Mouse (Mus musculus): ENCODE results near the gene Grin1. TPM values are rescaled to one million over a fixed set of nuclear protein-coding genes. Genes with fewer than 3 reads are reported as not detected.

Gene Grin1
- polyA plus RNA-seq, 1 experiment: 0.02 TPM

DNA sequence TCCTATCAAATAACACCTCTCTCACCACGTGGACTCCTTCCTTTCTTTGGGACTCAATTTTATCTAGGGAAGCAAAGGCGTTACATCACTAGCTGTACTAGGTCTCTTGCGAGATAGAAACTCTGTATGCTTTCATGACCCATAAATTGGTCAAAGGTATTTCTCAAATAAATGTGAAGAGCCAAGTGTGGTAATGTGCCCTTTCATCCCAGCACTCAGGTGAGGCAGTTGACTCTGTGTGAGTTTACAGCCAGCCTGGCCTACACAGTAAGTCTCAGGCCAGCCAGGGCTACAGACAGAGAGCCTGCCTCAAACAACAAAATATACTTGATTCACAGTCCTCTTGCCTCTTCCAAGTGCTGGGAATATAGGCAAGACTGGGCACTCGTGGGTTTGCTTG is 40.9 kb upstream of the Grin1 start:
- H3K27me3 ChIP-seq (ENCODE audit: control insufficient read depth, insufficient read depth, insufficient read length): no peaks in the 10 kb centered on the region
- H3K79me3 ChIP-seq (ENCODE audit: low read depth): peaks cover under 1% of the 10 kb centered on the region
- H3K79me2 ChIP-seq (ENCODE audit: control insufficient read depth, insufficient read depth): peaks cover 25% of the 10 kb centered on the region
- TF ChIP-seq CTCF (IDR thresholded peaks at IDR 0.05; ENCODE audit: control insufficient read depth, insufficient read depth, insufficient read length): no peak
- H3ac ChIP-seq (ENCODE audit: control insufficient read depth, insufficient read length, low read depth): no peak overlapping the region
- H3K36me3 ChIP-seq (ENCODE audit: control insufficient read depth, insufficient read depth): peaks cover 39% of the 10 kb centered on the region
- H3K4me3 ChIP-seq (ENCODE audit: insufficient read depth, poor library complexity, severe bottlenecking): no peak overlapping the region

DNA sequence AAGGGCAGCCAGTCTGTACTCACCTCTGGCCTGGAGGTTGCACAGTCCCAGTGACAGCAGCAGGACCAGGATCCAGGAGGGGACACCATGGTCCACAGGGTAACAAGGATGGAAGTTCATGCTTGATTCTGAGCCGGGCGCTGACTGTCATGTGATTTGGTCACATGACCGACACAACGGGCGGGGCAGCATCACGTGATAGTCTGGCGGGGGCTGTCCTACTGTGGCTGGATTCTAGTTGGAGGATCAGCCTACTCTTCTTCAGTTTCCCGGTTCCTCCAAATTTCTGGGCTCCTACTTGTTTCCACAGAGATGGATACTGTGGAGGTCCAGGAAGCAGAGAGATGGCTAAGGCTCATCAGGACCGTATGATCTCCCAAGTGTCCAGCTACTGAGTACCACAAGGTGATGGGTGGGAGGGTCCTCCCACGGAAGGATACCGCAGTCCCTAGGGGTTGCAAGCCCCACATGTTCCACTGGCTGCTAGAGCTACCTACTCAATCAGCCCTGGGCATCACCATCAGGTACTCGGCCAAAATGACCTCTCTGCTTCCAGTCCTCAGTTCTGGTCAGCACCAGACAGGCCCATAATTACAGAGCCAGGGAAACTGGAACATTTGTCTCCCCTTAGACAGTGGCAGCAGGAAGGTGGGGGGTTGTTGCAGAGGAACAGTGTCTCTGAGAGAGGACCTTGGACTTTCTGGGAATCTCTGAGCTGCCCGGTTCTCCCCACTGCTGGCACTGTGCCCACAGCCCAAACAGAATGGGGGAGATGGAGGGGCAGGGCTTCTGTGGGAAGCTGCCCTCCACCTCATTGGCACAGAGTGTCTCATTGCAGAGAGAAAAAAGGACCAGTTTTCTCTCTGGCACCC is 37.5 kb upstream of the Grin1 start, which contains the start of gene Dpp7:
Gene Dpp7, minus strand, starts transcription at position 152 of the 872 bp plus-strand sequence.
- Histone ChIP-seq H3K36me3 (ENCODE audit: control insufficient read depth, insufficient read depth) (peaks cover 49% of the 10 kb centered on the region), H3K79me3 (ENCODE audit: low read depth) (peaks cover 2% of the 10 kb centered on the region), H3K79me2 (ENCODE audit: control insufficient read depth, insufficient read depth) (peaks cover 20% of the 10 kb centered on the region), H3K4me3 (ENCODE audit: insufficient read depth, poor library complexity, severe bottlenecking) (peak within 1 kb of the TSS; percentile 44), H3ac (ENCODE audit: control insufficient read depth, insufficient read length, low read depth) (peak within 1 kb of the TSS; percentile 82), H3K27me3 (ENCODE audit: control insufficient read depth, insufficient read depth, insufficient read length) (no peaks in the 10 kb centered on the region)
- TF ChIP-seq USF1 (IDR thresholded peaks at IDR 0.05; ENCODE audit: low read depth): peak; percentile 100
- TF ChIP-seq MYOG (IDR thresholded peaks at IDR 0.05; ENCODE audit: control insufficient read depth, extremely low read depth, insufficient read length): no peak
- TF ChIP-seq MYOD1 (IDR thresholded peaks at IDR 0.05; ENCODE audit: control insufficient read depth, insufficient read length, low read depth): no peak
- TF ChIP-seq CTCF (IDR thresholded peaks at IDR 0.05; ENCODE audit: control insufficient read depth, insufficient read depth, insufficient read length): no peak
- no peak for TF ChIP-seq CEBPB (IDR thresholded peaks at IDR 0.05; ENCODE audit: low read depth)
- TF ChIP-seq MAX (IDR thresholded peaks at IDR 0.05): peak; percentile 69
- TF ChIP-seq FOSL1 (IDR thresholded peaks at IDR 0.05; ENCODE audit: insufficient read depth, low read length, poor library complexity, severe bottlenecking): no peak

DNA sequence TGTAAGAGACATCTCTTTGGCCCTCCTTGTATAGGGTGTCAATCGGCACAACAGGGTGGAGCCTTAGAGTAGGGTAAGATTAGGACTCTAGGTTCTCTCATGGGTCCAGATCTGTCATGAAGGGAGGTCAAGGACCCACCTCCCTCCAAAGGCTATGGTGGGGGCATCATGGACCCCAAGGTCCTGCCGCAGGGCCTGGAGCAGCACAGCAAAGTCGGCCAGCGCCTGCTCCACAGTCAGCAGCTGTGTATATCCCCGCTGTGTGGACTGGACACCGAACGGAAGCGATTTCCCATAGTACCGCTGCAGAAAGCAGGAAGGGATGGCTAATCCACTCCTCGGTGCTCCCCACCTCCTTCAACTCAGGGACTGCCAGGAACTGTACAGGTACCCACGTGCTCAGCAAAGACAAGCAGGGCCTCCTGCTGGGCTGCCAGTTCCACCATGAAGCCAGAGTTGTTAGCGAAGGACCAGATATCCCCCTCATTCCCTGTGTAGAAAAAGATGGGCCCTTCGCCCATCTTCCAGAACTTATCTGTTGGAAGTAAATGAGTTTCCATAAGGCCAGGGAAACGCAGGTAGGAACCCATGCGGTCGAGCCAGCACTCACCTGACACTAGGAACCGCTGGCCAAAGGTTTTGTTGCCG is 36.6 kb upstream of the Grin1 start:
- TF ChIP-seq CTCF (IDR thresholded peaks at IDR 0.05; ENCODE audit: control insufficient read depth, insufficient read depth, insufficient read length): no peak
- TF ChIP-seq USF1 (IDR thresholded peaks at IDR 0.05; ENCODE audit: low read depth): no peak
- TF ChIP-seq FOSL1 (IDR thresholded peaks at IDR 0.05; ENCODE audit: insufficient read depth, low read length, poor library complexity, severe bottlenecking): no peak
- TF ChIP-seq CEBPB (IDR thresholded peaks at IDR 0.05; ENCODE audit: low read depth): no peak
- no peak for TF ChIP-seq MYOD1 (IDR thresholded peaks at IDR 0.05; ENCODE audit: control insufficient read depth, insufficient read length, low read depth)
- TF ChIP-seq MYOG (IDR thresholded peaks at IDR 0.05; ENCODE audit: control insufficient read depth, extremely low read depth, insufficient read length): no peak
- TF ChIP-seq MAX (IDR thresholded peaks at IDR 0.05): no peak
- Histone ChIP-seq H3K4me3 (ENCODE audit: insufficient read depth, poor library complexity, severe bottlenecking) (peak overlapping the region; percentile 44), H3K36me3 (ENCODE audit: control insufficient read depth, insufficient read depth) (peaks cover 47% of the 10 kb centered on the region), H3K79me2 (ENCODE audit: control insufficient read depth, insufficient read depth) (peaks cover 20% of the 10 kb centered on the region), H3K79me3 (ENCODE audit: low read depth) (peaks cover 2% of the 10 kb centered on the region), H3ac (ENCODE audit: control insufficient read depth, insufficient read length, low read depth) (peak overlapping the region; percentile 82), H3K27me3 (ENCODE audit: control insufficient read depth, insufficient read depth, insufficient read length) (no peaks in the 10 kb centered on the region)

DNA sequence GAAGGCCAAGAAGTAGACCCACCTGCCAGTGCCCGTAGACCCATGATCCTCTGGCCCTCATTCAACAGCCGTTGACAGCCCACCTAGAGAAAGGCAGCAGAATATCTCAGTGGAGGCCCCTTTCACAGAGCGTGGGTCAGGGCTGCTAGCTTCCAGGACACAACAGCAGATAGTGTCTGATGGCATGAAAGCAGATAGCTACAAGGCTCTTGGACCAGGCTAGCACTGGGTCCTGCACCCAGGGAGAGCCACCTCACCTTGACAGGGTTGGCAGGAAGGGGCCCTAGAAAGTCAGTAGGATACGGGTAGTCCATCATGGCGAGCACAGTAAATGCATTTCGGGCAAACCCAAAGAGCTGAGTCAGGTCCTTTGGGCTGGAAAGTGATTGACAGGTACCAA is 35.2 kb upstream of the Grin1 start:
- H3K79me2 ChIP-seq (ENCODE audit: control insufficient read depth, insufficient read depth): peaks cover 20% of the 10 kb centered on the region
- peaks cover 49% of the 10 kb centered on the region for H3K36me3 ChIP-seq (ENCODE audit: control insufficient read depth, insufficient read depth)
- H3ac ChIP-seq (ENCODE audit: control insufficient read depth, insufficient read length, low read depth): no peak overlapping the region
- TF ChIP-seq MYOG (IDR thresholded peaks at IDR 0.05; ENCODE audit: control insufficient read depth, extremely low read depth, insufficient read length) (no peak), USF1 (IDR thresholded peaks at IDR 0.05; ENCODE audit: low read depth) (no peak), CTCF (IDR thresholded peaks at IDR 0.05; ENCODE audit: control insufficient read depth, insufficient read depth, insufficient read length) (no peak), CEBPB (IDR thresholded peaks at IDR 0.05; ENCODE audit: low read depth) (no peak), MAX (IDR thresholded peaks at IDR 0.05) (no peak), FOSL1 (IDR thresholded peaks at IDR 0.05; ENCODE audit: insufficient read depth, low read length, poor library complexity, severe bottlenecking) (no peak)
- no peak overlapping the region for H3K4me3 ChIP-seq (ENCODE audit: insufficient read depth, poor library complexity, severe bottlenecking)
- no peaks in the 10 kb centered on the region for H3K27me3 ChIP-seq (ENCODE audit: control insufficient read depth, insufficient read depth, insufficient read length)
- H3K79me3 ChIP-seq (ENCODE audit: low read depth): peaks cover 2% of the 10 kb centered on the region

DNA sequence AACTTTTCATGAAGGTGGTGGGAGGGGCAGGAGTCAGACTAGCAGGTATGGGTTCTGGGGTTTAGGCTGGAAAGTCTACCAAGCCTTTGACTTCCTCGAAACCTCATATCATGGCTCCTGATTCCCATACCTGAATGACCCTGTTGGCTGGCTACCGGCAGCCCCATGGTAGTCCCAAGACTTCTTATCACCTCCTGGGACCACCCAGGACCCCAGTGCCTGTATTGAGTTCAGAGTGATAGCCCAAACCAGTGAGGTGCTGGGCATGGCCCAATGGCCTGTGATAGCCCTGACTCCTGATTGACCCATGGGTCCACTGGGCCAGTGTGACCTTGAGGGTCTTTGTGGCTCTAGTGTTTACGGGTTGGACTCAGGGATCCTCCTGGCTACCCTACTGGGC is 31.7 kb upstream of the Grin1 start:
- H3K79me3 ChIP-seq (ENCODE audit: low read depth): peaks cover 2% of the 10 kb centered on the region
- peaks cover 83% of the 10 kb centered on the region for H3K36me3 ChIP-seq (ENCODE audit: control insufficient read depth, insufficient read depth)
- TF ChIP-seq CEBPB (IDR thresholded peaks at IDR 0.05; ENCODE audit: low read depth): no peak
- TF ChIP-seq FOSL1 (IDR thresholded peaks at IDR 0.05; ENCODE audit: insufficient read depth, low read length, poor library complexity, severe bottlenecking): no peak
- no peak for TF ChIP-seq MAX (IDR thresholded peaks at IDR 0.05)
- no peak for TF ChIP-seq MYOG (IDR thresholded peaks at IDR 0.05; ENCODE audit: control insufficient read depth, extremely low read depth, insufficient read length)
- TF ChIP-seq USF1 (IDR thresholded peaks at IDR 0.05; ENCODE audit: low read depth): no peak
- TF ChIP-seq MYOD1 (IDR thresholded peaks at IDR 0.05; ENCODE audit: control insufficient read depth, insufficient read length, low read depth): no peak
- no peak for TF ChIP-seq CTCF (IDR thresholded peaks at IDR 0.05; ENCODE audit: control insufficient read depth, insufficient read depth, insufficient read length)

More for the DNA sequence above, 31.7 kb upstream of the Grin1 start:
- no peak overlapping the region for H3K4me3 ChIP-seq (ENCODE audit: insufficient read depth, poor library complexity, severe bottlenecking)
- H3K27me3 ChIP-seq (ENCODE audit: control insufficient read depth, insufficient read depth, insufficient read length): no peaks in the 10 kb centered on the region
- peaks cover 17% of the 10 kb centered on the region for H3K79me2 ChIP-seq (ENCODE audit: control insufficient read depth, insufficient read depth)
- no peak overlapping the region for H3ac ChIP-seq (ENCODE audit: control insufficient read depth, insufficient read length, low read depth)

Measured in C2C12 (cell line).